Mouse (Mus musculus): ENCODE data around the gene Klhl12.
"Not testable (repeated sequence)": the region's sequence is repeated elsewhere in the genome, so short reads cannot be mapped to it uniquely, and the experiment has no call there.

Gene Klhl12

DNA sequence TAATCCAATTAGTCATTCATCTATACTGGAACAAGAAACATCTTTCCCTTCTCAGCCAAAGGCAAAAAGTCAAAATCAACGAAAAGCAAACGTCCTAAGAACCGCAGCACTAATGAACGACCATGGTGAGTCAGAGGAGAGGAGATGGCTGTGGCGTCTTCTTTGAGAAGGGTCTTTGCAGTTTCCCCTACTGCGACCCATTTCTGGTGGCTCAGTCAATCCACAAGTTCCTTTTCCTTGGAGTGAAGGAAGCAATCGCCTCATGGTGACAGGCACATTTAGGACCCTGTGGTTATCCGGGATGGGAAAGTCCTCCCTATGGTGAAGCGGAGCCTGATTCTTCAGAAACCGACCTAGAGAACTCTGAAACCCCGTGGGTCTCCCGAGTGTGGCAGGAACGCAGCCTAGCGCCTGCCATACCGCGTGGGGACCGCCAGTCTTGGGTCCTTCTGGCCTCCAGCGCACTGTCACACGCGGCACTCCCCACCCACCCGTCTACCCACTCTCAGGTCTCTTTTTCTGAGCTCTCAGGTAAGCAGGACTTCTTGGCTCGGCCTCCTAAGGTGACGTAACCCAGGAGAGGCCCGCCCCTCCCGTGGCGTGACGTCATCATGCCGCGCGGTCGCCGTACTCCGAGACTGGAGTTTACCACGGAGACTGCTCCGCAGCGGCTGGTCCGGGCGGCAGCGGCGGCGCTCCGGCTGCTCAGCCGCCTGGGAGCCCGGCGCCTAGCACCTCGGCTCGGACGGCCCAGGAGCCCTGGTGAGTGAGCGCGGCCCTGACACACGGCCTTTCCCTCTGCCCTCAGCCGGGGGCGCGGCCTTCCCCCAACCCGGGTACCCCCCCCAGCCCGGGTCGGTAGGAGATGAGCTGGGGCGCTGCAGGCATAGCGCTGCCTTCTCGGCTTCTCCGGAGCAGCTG is at the start of gene Klhl12:
Klhl12 (plus strand) TSS at position 628 of the 921 bp plus-strand sequence.
- peak; percentile 85 for ATAC-seq (ENCODE audit: insufficient number of reproducible peaks, low FRiP score, low TSS enrichment)

DNA sequence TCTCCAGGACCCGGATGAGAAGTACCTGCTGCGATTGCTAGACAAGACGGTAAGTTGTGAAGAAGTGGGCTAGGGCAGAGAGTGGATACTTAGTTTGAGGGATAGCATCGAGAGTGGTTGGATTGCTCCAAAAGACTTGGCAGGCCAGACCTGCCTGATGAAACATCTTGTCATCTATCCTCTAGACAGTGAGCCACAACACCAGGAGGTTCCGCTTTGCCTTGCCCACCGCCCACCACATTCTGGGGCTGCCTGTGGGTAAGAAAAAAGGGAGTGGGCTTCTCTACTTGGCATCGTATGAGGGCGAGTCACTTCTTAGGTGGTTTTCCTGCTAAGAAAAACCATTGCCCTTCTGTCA is 48.9 kb upstream of the Klhl12 start:
- ATAC-seq (ENCODE audit: insufficient number of reproducible peaks, low FRiP score, low TSS enrichment): no peak

DNA sequence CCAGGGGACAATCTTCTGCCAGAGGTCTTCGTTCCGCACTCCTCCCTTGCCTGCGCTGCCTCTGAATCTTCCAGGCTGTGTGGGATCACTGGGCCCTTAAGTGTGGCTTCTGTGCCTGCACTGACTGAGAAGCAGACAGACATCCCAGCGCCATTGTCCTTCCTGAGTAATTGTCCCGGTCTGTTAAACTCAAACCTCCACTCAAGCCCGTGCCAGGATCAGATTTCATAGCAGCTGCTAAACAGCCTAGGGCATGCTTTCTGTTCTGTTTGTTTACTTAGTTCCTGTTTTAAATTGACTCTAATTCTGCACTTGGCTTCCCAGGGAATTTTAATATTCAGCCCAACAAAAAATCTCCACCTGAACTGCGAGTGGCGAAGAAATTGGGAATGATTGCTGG is 47.3 kb upstream of the Klhl12 start:
- ATAC-seq (ENCODE audit: insufficient number of reproducible peaks, low FRiP score, low TSS enrichment): no peak

DNA sequence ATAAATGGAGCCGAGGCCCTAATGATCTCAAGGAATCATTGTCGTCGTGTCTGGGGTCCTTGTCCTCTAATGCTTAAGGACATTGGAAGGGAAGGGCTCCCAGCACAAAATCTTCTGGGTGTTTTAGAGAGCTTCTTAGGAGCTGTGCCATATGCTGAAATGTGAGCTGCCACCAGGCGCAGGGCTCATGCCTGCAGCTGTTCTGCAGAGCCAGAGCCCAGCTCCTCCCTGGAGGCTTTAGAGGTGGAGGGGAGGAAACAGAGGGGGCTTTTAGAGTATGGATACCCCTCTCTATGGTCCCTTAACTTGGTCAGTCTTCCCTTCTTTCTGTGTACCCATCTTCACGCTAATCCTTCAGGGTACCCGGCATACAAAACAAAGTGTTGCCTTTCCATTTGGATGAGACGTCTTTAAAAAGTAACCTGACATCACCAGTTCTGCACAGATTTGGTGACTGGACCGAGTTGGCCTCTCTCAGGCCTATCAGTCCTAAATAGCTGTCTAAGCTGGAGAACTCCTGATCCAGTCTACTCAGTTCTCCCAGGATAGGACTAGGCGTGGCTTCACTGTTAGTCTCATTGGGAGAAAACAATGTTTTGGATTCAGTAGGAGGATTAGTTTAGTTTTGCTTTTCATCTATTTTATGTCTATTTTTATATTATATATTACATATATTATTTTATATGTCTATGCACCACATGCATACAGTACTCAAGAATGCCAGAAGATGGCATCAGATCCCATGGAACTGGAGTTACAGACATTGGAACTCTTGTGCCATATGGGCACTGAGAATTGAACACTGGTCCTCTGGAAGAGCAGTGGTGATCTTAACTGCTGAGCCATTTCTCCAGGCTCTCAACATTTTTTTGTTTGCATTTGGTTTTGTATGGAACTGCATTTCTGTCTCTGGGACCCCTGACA is 43.4 kb upstream of the Klhl12 start:
- no peak for ATAC-seq (ENCODE audit: insufficient number of reproducible peaks, low FRiP score, low TSS enrichment)

DNA sequence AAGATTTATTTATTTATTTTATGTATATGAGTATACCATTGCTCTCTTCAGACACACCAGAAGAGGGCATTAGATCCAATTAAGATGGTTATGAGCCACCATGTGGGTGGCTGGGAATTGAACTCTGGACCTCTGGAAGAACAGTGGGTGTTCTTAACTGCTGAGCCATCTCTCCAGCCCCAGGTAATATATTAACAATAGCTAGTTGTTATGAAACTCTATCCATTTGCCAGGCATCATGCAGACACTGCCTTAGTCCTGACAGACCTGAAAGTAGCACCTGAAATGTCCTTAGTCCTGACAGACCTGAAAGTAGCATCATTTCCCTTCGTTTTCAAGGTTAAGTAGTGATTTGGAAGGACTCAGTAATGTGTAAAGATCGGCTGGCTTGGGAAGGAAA is 41.3 kb upstream of the Klhl12 start:
- ATAC-seq (ENCODE audit: insufficient number of reproducible peaks, low FRiP score, low TSS enrichment): no peak

DNA sequence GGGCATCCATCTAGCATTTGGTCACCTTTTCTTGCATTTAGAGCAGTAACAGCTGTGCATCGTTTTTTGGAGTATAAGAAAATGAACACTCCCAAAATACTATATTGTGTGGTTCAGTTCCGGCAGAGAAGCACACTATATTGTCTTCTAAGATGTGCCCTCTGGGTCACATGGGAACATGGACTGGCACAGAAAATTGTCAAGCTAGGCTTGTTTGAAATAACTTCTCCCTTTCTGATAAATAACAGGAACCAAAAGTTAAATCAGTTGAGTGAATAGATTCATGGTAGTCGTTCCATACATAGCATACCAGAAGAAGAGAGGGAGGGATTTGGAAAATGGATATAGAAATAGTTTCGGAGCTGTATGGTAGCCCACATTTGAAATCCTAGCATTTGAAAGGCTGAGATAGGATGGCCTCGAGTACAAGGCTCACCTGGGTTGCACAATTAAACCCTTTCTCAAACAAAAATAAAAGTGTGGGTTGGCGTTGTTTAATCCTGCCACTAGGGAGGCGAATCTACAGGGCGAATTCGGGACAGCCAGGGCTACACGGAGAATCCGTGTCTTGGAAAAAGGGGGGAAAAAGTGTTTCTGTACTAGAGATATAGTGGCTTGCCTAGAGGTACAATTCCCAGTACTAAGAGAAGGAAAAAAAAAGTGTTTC is 40.7 kb upstream of the Klhl12 start:
- peak; percentile 42 for ATAC-seq (ENCODE audit: insufficient number of reproducible peaks, low FRiP score, low TSS enrichment)

DNA sequence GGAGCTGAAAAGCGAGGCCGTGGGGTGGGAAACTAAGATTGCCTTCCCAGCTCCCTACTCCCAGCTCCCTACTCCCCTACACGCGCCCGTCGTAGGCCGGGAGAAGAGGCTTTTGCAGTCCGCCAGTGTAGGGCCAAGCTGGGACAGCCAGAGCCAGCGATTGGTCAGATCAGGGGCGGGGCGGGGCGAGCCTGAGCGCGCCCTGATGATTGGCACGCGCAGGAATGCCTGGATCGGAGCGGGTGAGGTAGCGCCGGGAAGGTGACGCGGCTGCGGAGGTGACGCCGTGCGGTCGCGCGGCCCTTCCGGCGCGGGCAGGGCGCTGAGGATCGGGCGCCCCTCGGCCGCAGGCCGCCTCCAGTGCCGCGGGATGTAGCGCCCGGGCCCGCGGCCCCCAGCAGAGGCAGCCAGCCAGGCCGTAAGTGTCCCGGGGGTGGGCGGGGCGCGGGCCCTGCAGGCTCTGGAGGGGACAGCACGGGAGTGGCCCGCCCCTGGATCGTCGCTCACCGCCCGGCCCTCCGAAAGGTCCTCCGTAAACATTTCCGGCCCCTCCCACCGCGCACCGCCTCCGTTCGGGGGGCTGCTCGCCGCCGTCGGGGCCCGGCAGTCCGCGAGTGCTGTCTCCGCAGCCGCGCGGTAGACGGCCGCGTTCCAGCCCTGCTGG is 40.0 kb upstream of the Klhl12 start, which contains the start of gene Adipor1:
Adipor1 (plus strand) TSS at position 211 of the 664 bp plus-strand sequence.
- ATAC-seq (ENCODE audit: insufficient number of reproducible peaks, low FRiP score, low TSS enrichment): peak; percentile 100

DNA sequence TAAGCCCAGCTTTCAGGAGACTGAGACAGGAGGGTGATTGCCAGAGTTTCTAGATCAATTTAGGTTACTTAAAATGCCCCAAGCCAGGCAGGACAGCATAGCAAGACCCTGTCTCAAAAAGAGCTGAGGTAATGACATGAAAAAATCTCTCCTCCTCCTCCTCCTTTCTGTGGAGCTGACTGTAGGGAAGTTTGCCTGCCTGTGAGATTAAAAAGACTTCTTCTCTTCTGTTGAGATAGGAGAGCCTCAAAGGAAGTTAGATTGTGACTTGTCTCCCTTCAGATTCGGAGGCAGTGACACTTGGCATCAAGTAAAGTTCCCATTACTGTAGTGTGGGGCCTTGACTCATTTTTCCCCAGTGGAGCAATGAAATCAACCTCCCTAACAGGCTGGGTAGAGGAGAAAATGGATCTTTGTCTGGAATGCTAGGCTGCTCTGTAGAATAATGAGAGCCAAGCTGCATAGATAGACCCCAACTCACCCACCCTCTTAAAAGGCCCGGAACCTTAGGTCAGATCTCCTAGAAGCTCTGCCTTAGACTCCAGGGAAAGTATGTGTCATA is 36.8 kb upstream of the Klhl12 start:
- no peak for ATAC-seq (ENCODE audit: insufficient number of reproducible peaks, low FRiP score, low TSS enrichment)

DNA sequence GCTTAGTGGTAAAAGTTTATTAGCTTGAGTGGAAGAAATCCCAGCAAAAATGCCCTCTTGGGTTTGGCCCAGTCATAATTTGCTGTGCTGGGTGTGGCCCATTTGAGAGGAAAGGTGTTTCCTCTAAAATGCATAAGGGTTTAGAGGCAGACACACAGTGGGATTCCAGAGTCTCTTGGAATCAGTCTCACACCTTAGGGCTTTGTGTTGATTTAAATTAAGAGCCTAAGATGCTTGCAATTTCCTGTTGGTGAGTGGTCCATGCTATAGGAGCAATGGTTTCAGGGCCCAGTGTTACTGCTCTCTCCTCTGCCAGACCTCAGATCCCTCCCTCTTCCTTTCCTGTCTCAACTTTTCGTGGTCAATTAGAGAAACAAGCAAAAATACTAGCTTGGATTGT is 36.2 kb upstream of the Klhl12 start:
- ATAC-seq (ENCODE audit: insufficient number of reproducible peaks, low FRiP score, low TSS enrichment): no peak

DNA sequence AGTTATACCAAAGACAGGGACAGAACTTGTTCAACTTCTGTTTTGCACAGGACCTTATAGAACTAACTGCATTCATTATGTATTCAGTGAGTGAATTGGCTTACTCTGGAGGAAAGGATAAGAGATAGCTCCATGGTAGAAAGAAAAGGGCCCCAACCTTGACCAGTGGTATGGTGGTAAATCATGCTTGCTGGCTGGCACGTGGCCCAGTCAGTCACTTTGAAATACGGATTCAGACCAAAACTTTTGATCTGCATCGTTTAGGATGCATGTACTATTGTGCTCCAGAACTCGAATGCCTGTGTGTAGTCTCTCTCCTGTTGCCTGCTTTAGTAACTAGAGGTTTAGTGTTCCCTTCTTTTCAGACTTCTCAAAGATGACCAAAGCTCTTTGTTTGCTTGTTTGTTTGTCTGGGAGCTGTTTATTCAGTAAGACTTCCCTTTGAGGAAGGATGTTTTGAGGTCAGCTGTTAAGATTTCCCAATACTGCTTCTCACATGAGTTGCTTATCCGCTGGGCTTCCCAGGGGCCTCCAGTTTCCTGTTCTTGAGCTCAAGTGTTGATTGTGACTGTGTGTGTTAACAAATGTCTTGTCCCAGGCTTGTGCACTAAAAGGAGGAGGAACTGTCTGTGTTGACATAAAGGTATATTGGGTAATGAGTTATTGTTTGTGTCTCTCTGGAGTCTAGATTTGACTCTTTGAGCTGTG is 35.4 kb upstream of the Klhl12 start:
- ATAC-seq (ENCODE audit: insufficient number of reproducible peaks, low FRiP score, low TSS enrichment): no peak

DNA sequence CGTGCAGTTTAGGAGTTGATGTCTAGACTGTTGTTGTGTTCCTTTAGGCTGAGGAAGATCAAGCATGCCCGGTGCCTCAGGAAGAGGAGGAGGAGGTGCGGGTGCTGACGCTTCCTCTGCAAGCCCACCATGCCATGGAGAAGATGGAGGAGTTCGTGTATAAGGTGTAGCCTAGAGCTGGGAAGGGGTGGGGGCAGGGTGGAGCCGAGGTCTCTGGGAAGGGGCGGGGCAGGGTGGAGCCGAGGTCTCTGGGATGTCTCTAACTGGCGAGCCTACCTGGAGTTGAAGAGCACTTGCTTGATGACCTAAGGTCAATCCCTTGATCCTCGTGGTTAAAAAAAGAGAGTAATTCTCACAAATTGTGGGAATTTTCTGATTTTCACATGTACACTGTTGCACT is 31.4 kb upstream of the Klhl12 start:
- no peak for ATAC-seq (ENCODE audit: insufficient number of reproducible peaks, low FRiP score, low TSS enrichment)

DNA sequence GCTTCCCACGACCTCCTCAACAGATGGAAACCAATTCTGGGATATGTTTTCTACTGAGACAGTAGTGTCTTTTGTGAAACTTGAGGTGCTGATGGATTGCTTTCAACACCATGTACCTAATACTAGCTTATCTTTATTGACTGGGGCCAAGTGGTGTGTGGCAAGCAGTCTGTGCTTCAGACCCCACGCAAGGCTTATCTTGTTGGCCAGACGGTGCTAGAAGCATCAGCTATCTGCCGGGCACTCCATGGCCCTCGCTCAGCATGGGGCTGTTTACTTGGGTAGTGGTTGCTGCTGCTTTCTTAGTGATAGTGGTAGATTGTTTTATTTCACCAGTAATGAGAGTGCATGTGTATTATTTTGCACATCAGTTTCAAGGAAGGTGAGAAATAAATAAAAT is 29.0 kb upstream of the Klhl12 start:
- no peak for ATAC-seq (ENCODE audit: insufficient number of reproducible peaks, low FRiP score, low TSS enrichment)

DNA sequence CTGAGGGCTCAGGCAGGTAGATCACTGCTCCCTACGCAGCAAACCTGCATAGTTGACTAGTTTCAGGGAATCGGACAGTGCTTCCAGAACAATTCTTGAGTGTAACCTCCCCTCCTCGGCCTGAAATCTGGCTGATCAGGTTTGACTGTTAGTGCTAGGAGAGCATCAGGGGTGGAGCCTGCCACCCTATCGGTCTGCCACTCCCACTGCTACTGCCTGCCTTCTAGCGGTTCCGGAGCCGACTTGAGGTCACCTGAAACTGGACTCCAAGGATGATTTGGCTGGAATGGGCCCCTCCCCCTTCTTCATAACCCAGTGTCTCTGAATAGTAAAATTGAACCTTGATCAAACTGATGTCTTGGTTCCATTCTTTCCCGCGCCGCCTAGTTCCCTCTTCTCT is 22.3 kb upstream of the Klhl12 start:
- no peak for ATAC-seq (ENCODE audit: insufficient number of reproducible peaks, low FRiP score, low TSS enrichment)

DNA sequence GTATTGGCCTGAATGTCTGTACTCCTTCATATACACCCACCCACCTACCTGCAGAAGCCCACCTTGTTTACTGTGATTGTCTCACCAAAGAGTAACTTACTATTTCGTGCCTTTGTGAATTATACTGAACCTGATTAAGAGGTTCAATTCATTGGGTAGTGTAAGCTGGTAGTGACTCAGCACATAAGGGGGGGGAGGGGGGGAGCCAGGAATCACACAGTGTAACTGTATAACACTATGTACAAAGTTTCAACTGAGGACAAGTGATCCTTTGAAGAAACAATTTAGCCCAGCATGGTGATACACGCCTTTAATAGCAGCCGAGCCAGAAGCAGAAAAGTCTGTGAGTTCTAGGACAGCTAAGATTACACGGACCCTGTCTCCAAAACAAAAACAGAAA is 21.9 kb upstream of the Klhl12 start:
- no peak for ATAC-seq (ENCODE audit: insufficient number of reproducible peaks, low FRiP score, low TSS enrichment)

DNA sequence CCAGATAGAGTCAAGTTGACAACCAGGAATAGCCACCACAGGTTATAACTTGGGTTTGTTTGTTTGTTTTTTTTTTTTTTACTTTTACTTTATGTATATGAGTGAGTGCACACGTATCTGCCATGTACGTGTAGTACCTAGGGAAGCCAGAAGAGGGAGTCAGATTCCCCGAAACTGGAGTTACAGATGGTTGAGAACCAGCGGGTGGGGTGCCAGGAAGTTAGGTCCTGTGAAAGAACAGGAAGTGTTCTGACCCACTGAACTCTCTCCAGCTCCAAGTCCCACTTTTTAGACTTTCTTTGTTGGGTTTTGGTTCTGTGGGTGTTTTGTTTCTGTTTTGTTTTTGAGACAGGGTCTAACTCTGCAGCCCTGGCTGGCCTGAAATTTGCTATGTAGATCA is 19.9 kb upstream of the Klhl12 start:
- ATAC-seq (ENCODE audit: insufficient number of reproducible peaks, low FRiP score, low TSS enrichment): no peak

DNA sequence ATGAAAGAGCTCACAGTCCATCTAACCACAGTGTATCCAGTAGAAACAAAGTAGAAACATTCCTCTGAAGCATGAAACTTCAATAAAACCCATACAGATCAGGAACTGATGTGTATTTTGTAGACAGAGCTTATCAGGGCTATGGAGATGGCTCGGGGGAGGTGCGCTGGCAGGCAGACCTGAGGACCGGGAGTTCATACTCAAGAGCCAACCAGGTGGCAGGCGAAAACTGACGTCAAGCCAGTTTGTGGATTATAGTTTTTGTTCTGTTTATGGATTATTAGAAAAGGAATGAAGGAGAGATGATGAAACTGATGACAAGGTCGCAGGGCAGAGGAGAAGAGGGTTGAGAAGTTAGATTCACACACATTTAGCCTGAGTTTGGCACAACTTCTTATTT is 14.9 kb upstream of the Klhl12 start:
- ATAC-seq (ENCODE audit: insufficient number of reproducible peaks, low FRiP score, low TSS enrichment): no peak

DNA sequence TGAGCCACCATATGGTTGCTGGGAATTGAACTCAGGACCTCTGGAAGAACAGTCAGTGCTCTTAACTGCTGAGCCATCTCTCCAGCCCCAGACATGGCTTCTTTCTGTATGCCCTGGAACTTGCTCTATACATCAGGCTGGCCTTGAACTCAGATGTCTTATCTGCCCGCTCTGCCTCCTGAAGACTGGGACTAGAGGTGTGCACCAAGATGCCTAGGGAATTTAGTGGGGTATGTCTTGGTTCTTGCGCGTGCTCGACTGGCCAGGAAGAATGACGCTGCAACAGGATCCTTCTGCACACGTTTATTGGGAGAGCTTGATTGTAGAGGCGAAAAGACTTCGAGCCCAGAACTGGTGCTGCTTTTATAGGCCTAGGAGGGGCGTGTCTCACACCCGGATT is 13.6 kb upstream of the Klhl12 start:
- not testable (repeated sequence) for ATAC-seq (ENCODE audit: insufficient number of reproducible peaks, low FRiP score, low TSS enrichment)

DNA sequence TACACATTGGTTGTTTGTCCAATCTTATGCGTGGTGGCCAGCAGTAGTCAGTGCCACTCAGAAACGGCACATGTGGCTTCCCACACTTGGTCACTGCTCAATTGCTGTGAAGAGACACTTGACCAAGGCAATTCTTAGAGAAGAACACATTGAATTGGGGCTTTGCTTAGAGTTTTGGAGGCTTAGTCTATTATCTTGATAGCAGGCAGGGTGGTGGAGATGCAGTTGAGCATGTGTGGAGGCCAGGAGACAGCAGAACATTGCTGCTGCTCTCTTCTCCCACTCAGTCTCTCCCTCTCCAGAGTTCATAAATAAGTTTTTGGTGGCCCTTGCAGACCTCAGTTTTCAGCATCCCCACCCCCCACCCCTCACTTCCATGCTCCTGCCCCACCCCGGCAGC is 12.9 kb upstream of the Klhl12 start:
- no peak for ATAC-seq (ENCODE audit: insufficient number of reproducible peaks, low FRiP score, low TSS enrichment)

DNA sequence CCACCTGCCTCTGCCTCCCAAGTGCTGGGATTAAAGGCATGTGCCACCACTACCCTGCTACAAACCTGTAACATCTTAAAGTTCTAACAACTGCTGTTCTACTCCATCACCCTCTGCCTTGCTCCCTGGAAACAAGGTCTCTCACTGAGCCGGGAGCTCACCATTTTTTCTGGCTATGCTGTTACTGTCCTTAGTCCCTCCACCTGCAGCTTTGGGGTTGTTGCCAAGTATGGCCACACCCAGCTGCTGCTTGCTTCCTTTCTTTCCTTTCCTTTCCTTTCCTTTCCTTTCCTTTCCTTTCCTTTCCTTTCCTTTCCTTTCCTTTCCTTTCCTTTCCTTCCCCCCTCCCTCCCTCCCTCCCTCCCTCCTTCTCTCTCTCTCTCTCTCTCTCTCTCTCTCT is 12.0 kb upstream of the Klhl12 start:
- ATAC-seq (ENCODE audit: insufficient number of reproducible peaks, low FRiP score, low TSS enrichment): not testable (repeated sequence)

Measured in cerebellum, adult (tissue).